Mouse (Mus musculus) MEL (cell line): ENCODE data around the gene Hspa5. TPM values are rescaled to one million over a fixed set of nuclear protein-coding genes. Genes with fewer than 3 reads are reported as not detected.

Experiments
- DNase-seq: peaks from one replicate; pipeline ENCODE4 v3.0.0; 2011; ENCODE audit warnings: low read depth, low spot score
- H3K27ac ChIP-seq: 2 replicates; pipeline ENCODE4 v1.5.1; 2012; ENCODE audit warnings: low read depth, mild to moderate bottlenecking, control low read depth, low read length, moderate library complexity; ENCODE audit not compliant: control insufficient read depth
- H3K27me3 ChIP-seq, 2 experiments: fragments of 150-350 bp in 1 of 2; sonication (generic) in 1 of 2; 2 replicates each; pipeline ENCODE4 v1.6.1; 2012; ENCODE audit warnings: low read length in 2 of 2, mild to moderate bottlenecking in 2 of 2, improper control_type of control experiment in 1 of 2, moderate library complexity in 1 of 2; ENCODE audit not compliant: insufficient read depth in 2 of 2, control insufficient read depth in 1 of 2
- H3K36me3 ChIP-seq, 2 experiments: 2 replicates each; pipeline ENCODE4 v1.6.1; 2012 to 2014; ENCODE audit warnings: low read length in 2 of 2, improper control_type of control experiment in 1 of 2, inconsistent platforms in 1 of 2, mild to moderate bottlenecking in 1 of 2; ENCODE audit not compliant: insufficient read depth in 2 of 2, control insufficient read depth in 1 of 2
- H3K4me1 ChIP-seq, 2 experiments: fragments of 150-350 bp in 1 of 2; sonication (generic) in 1 of 2; 2 replicates each; pipeline ENCODE4 v1.6.1; 2012; ENCODE audit warnings: low read length in 2 of 2, improper control_type of control experiment in 1 of 2, mild to moderate bottlenecking in 1 of 2; ENCODE audit not compliant: insufficient read depth in 2 of 2, control insufficient read depth in 1 of 2
- H3K4me3 ChIP-seq, 2 experiments: fragments of 150-350 bp in 1 of 2; sonication (generic) in 1 of 2; 2 replicates each; pipeline ENCODE4 v1.5.1; 2012; ENCODE audit warnings: low read depth in 2 of 2, low read length in 2 of 2, mild to moderate bottlenecking in 2 of 2, moderate library complexity in 2 of 2, control low read depth in 1 of 2, improper control_type of control experiment in 1 of 2; ENCODE audit not compliant: control insufficient read depth in 1 of 2, insufficient read depth in 1 of 2
- H3K79me2 ChIP-seq: 2 replicates; pipeline ENCODE4 v1.6.1; 2012; ENCODE audit warnings: mild to moderate bottlenecking, low read length, moderate library complexity; ENCODE audit not compliant: control insufficient read depth, poor library complexity, insufficient read depth
- H3K9ac ChIP-seq: 2 replicates; pipeline ENCODE4 v1.6.1; 2012; ENCODE audit warnings: low read depth, mild to moderate bottlenecking, control low read depth, low read length, moderate library complexity; ENCODE audit not compliant: control insufficient read depth, poor library complexity, severe bottlenecking
- H3K9me3 ChIP-seq: fragments of 150-350 bp; sonication (generic); replicated peaks from 2 replicates; pipeline ENCODE4 v1.6.1; 2012; ENCODE audit warnings: mild to moderate bottlenecking, low read length, improper control_type of control experiment, moderate library complexity; ENCODE audit not compliant: insufficient read depth
- BHLHE40 ChIP-seq: IDR thresholded peaks from 2 replicates; pipeline ENCODE4 v1.6.1; 2012; ENCODE audit warnings: low read depth, mild to moderate bottlenecking, inconsistent platforms, low read length, improper control_type of control experiment, borderline replicate concordance
- CHD2 ChIP-seq: IDR thresholded peaks from 2 replicates; pipeline ENCODE4 v1.6.1; 2011; ENCODE audit warnings: low read length, improper control_type of control experiment
- CTCF ChIP-seq, 3 experiments: IDR thresholded peaks in 2 of 3; conservative IDR thresholded peaks in 1 of 3; 2 replicates each; pipeline ENCODE4 v1.5.1; 2011 to 2012; ENCODE audit warnings: low read length in 3 of 3, low read depth in 2 of 3, mild to moderate bottlenecking in 2 of 3, improper control_type of control experiment in 1 of 3, inconsistent platforms in 1 of 3, mixed read lengths in 1 of 3, moderate library complexity in 1 of 3; ENCODE audit not compliant: control insufficient read depth in 1 of 3, insufficient read depth in 1 of 3, poor library complexity in 1 of 3, severe bottlenecking in 1 of 3
- E2F4 ChIP-seq: IDR thresholded peaks from 2 replicates; pipeline ENCODE4 v1.6.1; 2011; ENCODE audit warnings: low read depth, low read length, improper control_type of control experiment, borderline replicate concordance
- EP300 ChIP-seq, 2 experiments: IDR thresholded peaks; 2 replicates each; pipeline ENCODE4 v1.6.1; 2011; ENCODE audit warnings: improper control_type of control experiment in 2 of 2, low read length in 2 of 2, low read depth in 1 of 2, mild to moderate bottlenecking in 1 of 2
- GATA1 ChIP-seq: IDR thresholded peaks from 2 replicates; pipeline ENCODE4 v1.6.1; 2011; ENCODE audit warnings: low read depth, low read length, improper control_type of control experiment
- MAFK ChIP-seq: IDR thresholded peaks from 2 replicates; pipeline ENCODE4 v1.6.1; 2011; ENCODE audit warnings: low read depth, mild to moderate bottlenecking, low read length, improper control_type of control experiment, borderline replicate concordance
- MAX ChIP-seq: IDR thresholded peaks from 2 replicates; pipeline ENCODE4 v1.6.1; 2011; ENCODE audit warnings: low read length, improper control_type of control experiment
- MEF2A ChIP-seq: IDR thresholded peaks from 2 replicates; pipeline ENCODE4 v1.6.1; 2014; ENCODE audit warnings: low read depth, mild to moderate bottlenecking, inconsistent platforms, low read length, improper control_type of control experiment; ENCODE audit not compliant: poor library complexity, insufficient replicate concordance, severe bottlenecking; ENCODE audit errors: extremely low read depth
- MYC ChIP-seq: IDR thresholded peaks from 2 replicates; pipeline ENCODE4 v1.6.1; 2011; ENCODE audit warnings: low read depth, mild to moderate bottlenecking, low read length, improper control_type of control experiment, moderate library complexity
- NRF1 ChIP-seq: IDR thresholded peaks from 2 replicates; pipeline ENCODE4 v1.6.1; 2014; ENCODE audit warnings: low read depth, mild to moderate bottlenecking, inconsistent platforms, low read length, improper control_type of control experiment, moderate library complexity; ENCODE audit not compliant: poor library complexity, insufficient read depth, severe bottlenecking
- POLR2A ChIP-seq, 2 experiments: IDR thresholded peaks; 2 replicates each; pipeline ENCODE4 v1.6.1; 2011 to 2012; ENCODE audit warnings: low read length in 2 of 2, mild to moderate bottlenecking in 2 of 2, control low read depth in 1 of 2, improper control_type of control experiment in 1 of 2, low read depth in 1 of 2, moderate library complexity in 1 of 2; ENCODE audit not compliant: control insufficient read depth in 1 of 2, insufficient read depth in 1 of 2, poor library complexity in 1 of 2
- RAD21 ChIP-seq: IDR thresholded peaks from 2 replicates; pipeline ENCODE4 v1.6.1; 2011; ENCODE audit warnings: mild to moderate bottlenecking, low read depth, low read length, improper control_type of control experiment
- SMC3 ChIP-seq: IDR thresholded peaks from 2 replicates; pipeline ENCODE4 v1.6.1; 2011; ENCODE audit warnings: low read depth, low read length, improper control_type of control experiment
- TCF12 ChIP-seq: IDR thresholded peaks from 2 replicates; pipeline ENCODE4 v1.6.1; 2014; ENCODE audit warnings: low read depth, mild to moderate bottlenecking, inconsistent platforms, low read length, improper control_type of control experiment, moderate library complexity
- USF2 ChIP-seq, 2 experiments: IDR thresholded peaks; 2 replicates each; pipeline ENCODE4 v1.6.1; 2011 to 2012; ENCODE audit warnings: improper control_type of control experiment in 2 of 2, low read length in 2 of 2, borderline replicate concordance in 1 of 2, inconsistent platforms in 1 of 2, low read depth in 1 of 2, mild to moderate bottlenecking in 1 of 2; ENCODE audit not compliant: insufficient read depth in 1 of 2
- ZKSCAN1 ChIP-seq: IDR thresholded peaks from 2 replicates; pipeline ENCODE4 v1.6.1; 2012; ENCODE audit warnings: low read depth, mild to moderate bottlenecking, inconsistent platforms, low read length, improper control_type of control experiment, moderate library complexity
- ZMIZ1 ChIP-seq: IDR thresholded peaks from 2 replicates; pipeline ENCODE4 v1.6.1; 2012; ENCODE audit warnings: low read depth, mild to moderate bottlenecking, inconsistent platforms, low read length, improper control_type of control experiment, moderate library complexity
- ZNF384 ChIP-seq: IDR thresholded peaks from 2 replicates; pipeline ENCODE4 v1.6.1; 2012; ENCODE audit warnings: low read depth, mild to moderate bottlenecking, inconsistent platforms, low read length, improper control_type of control experiment
- polyA plus RNA-seq, 2 experiments: library from polyadenylated mRNA; stranded (reverse) in 1 of 2; unstranded in 1 of 2; fragments of >175 nt in 1 of 2; fragments of >200 nt in 1 of 2; gene quantifications; 2 replicates each; pipeline versions ENCODE4 v1.2.1 to v1.2.4; 2012; ENCODE audit warnings: low replicate concordance in 2 of 2, low read depth in 1 of 2; ENCODE audit not compliant: insufficient read length in 2 of 2, insufficient read depth in 1 of 2, missing spikeins in 1 of 2
- total RNA-seq: library from RNA; depleted of rRNA; stranded (reverse); fragments of 300-350 nt; gene quantifications from 2 replicates; pipeline ENCODE4 v1.2.3, GENCODE M21; 2012

The Hspa5 gene
- total and polyA plus RNA-seq, 3 experiments = 147 to 1,250 (median 649) TPM

DNA sequence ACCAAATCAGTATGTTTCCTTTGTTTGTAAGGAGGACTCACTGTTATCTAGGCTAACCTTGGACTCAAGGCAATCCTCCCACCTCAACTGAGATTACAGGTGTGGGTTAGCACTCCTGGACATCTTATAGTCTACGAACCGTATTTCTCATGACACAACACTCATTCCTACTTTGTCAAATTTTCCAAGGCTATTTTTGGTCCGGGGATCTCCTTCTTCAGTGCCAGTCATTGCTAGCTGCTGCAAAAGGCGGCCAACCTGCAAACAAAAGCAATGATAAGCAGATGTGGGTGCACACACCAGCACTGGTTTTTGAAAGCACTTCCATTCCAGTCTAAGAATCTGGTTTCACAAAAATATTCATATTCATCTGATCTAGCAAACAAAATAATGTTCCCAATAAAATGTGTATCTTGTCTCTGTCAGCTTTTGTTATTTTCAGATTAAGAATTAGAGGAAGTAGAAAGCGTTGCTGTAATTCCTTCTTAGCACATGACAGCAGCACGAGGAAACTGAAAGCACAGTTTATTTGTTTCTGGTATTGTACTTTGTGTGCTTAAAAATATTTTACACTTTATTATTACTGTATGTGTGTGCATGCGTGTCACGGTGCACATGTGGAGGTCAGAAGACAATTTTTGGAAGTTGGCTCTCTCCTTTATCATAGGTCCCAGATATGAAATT is 44.6 kb upstream of the Hspa5 start (continued):
- TF ChIP-seq ZMIZ1 = no peak
- no peak for TF ChIP-seq ZKSCAN1
- TF ChIP-seq SMC3 = no peak
- no peak for TF ChIP-seq USF2 (IDR thresholded peaks at IDR 0.05; ENCODE audit: borderline replicate concordance in 1 of 2, insufficient read depth in 1 of 2, low read depth in 1 of 2, low read length in 2 of 2)
- TF ChIP-seq ZNF384 = no peak
- TF ChIP-seq CHD2 = no peak
- no peak for TF ChIP-seq MEF2A
- TF ChIP-seq NRF1 = no peak
- peak; percentile 49 to 67 for TF ChIP-seq EP300 (IDR thresholded peaks at IDR 0.05; ENCODE audit: low read depth in 1 of 2, low read length in 2 of 2)
- TF ChIP-seq MAX = peak; percentile 61; the same call in 1 of the 2 replicates
- TF ChIP-seq TCF12 = peak; percentile 47; the same call in 1 of the 2 replicates
- TF ChIP-seq MYC = peak; percentile 78
- TF ChIP-seq GATA1 = 0 out of 2 replicates have a peak, but pooled peaks have one; percentile 21
- no peak for TF ChIP-seq BHLHE40
- no peak for TF ChIP-seq CTCF (IDR thresholded peaks at IDR 0.05 in 2 of 3, conservative IDR thresholded peaks at IDR 0.05 in 1 of 3; ENCODE audit: control insufficient read depth in 1 of 3, insufficient read depth in 1 of 3, low read depth in 2 of 3, low read length in 3 of 3, poor library complexity in 1 of 3, severe bottlenecking in 1 of 3)
- no peak for TF ChIP-seq E2F4
- TF ChIP-seq POLR2A (IDR thresholded peaks at IDR 0.05; ENCODE audit: control insufficient read depth in 1 of 2, insufficient read depth in 1 of 2, low read depth in 1 of 2, low read length in 2 of 2, poor library complexity in 1 of 2) = no peak

DNA sequence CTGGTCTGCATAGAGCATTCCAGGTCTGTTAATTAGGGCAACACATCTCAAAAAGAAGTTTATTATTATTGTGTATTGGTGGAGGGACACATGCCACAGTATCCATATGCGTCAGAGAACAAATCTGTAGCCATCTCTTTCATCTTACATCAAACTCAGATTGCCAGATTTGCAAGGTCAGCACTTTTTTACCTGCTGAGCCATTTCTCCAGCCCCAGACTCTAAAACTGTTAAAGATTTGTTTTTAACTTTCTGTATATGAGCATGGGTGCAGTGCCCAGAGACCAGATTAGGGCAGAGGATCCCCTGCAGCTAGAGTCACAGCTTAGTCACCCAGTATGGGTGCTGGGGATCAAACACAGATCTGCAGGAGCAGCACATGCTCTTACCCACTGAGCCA is 35.1 kb upstream of the Hspa5 start:
- peaks cover 59% of the 10 kb centered on the region for H3K79me2 ChIP-seq
- peaks cover 10 to 41% of the 10 kb centered on the region in 2 experiments for H3K36me3 ChIP-seq
- H3K4me3 ChIP-seq = no peak overlapping the region
- no peak for DNase-seq
- no peak overlapping the region for H3K9ac ChIP-seq
- H3K27me3 ChIP-seq = no peaks in the 10 kb centered on the region
- H3K27ac ChIP-seq = no peak overlapping the region
- H3K4me1 ChIP-seq = peaks cover 13 to 22% of the 10 kb centered on the region in 2 experiments
- TF ChIP-seq MAFK (peak; percentile 97), RAD21 (no peak), ZKSCAN1 (no peak)
- H3K9me3 ChIP-seq = no peaks in the 10 kb centered on the region
